In genomic region chr4:110306972-110307371, GRCm38 (mm10) we compare ENCODE assay signal across 20 mouse cellular contexts. TPM values are rescaled to one million over a fixed set of nuclear protein-coding genes. Genes with fewer than 3 reads are reported as not detected.
DNase-seq lines count a peak whose midpoint lies in the region; ATAC-seq and TF ChIP-seq lines count a peak whose summit lies in the region.
"Had no signal": no experiment of that assay in that cellular context is flagged by ENCODE, and none has a peak within 500 bp of the region (broad histone marks: within the 10 kb centered on the region; RNA-seq: fewer than 3 reads in every experiment).

No protein-coding gene starts in this region.

- H3K27ac ChIP-seq in heart, embryonic 10.5 days = no peak overlapping the region
- no peak overlapping the region for H3K27ac ChIP-seq in midbrain, embryonic 11.5 days (ENCODE audit: low read depth, low read length)
- H3K27ac ChIP-seq in midbrain, postnatal 0 days (ENCODE audit: low read depth, low read length) = no peak overlapping the region
- H3K27ac ChIP-seq: embryonic facial prominence, embryonic 10.5 days; embryonic facial prominence, embryonic 12.5 days; forebrain, embryonic 13.5 days; forebrain, embryonic 15.5 days had no signal

- H3K4me1 ChIP-seq in heart, embryonic 10.5 days = no peaks in the 10 kb centered on the region
- no peaks in the 10 kb centered on the region; the same call in 1 of the 2 replicates for H3K4me1 ChIP-seq in midbrain, embryonic 11.5 days (ENCODE audit: control insufficient read depth, insufficient read depth, low read length)
- H3K4me1 ChIP-seq in midbrain, postnatal 0 days (ENCODE audit: insufficient read depth, low read length) = no peaks in the 10 kb centered on the region
- H3K4me1 ChIP-seq: embryonic facial prominence, embryonic 10.5 days; embryonic facial prominence, embryonic 12.5 days had no signal

- no peak overlapping the region for H3K9ac ChIP-seq in midbrain, embryonic 11.5 days (ENCODE audit: low read length)
- H3K9ac ChIP-seq in midbrain, postnatal 0 days (replicated peaks; ENCODE audit: low read length, poor library complexity, severe bottlenecking) = no peak overlapping the region
- H3K9ac ChIP-seq: embryonic facial prominence, embryonic 12.5 days; forebrain, embryonic 13.5 days; forebrain, embryonic 15.5 days; forebrain, postnatal 0 days had no signal

- 66% methylated on average over 5 of the region's 5 CpGs for WGBS in heart, embryonic 10.5 days
- WGBS in midbrain, embryonic 11.5 days = 54% methylated on average over 5 of the region's 5 CpGs
- WGBS in midbrain, postnatal 0 days = 63% methylated on average over 5 of the region's 5 CpGs

- H3K36me3 ChIP-seq in heart, embryonic 10.5 days = no peaks in the 10 kb centered on the region
- no peaks in the 10 kb centered on the region for H3K36me3 ChIP-seq in midbrain, embryonic 11.5 days (ENCODE audit: control insufficient read depth, insufficient read depth, low read length)
- H3K36me3 ChIP-seq in midbrain, postnatal 0 days (ENCODE audit: insufficient read depth, low read length) = no peaks in the 10 kb centered on the region
- H3K36me3 ChIP-seq: embryonic facial prominence, embryonic 10.5 days; embryonic facial prominence, embryonic 12.5 days; forebrain, embryonic 15.5 days had no signal

- H3K4me3 ChIP-seq in heart, embryonic 10.5 days = no peak overlapping the region
- H3K4me3 ChIP-seq in midbrain, embryonic 11.5 days (ENCODE audit: low read depth, low read length) = no peak overlapping the region
- H3K4me3 ChIP-seq in midbrain, postnatal 0 days (ENCODE audit: low read depth, low read length) = no peak overlapping the region
- H3K4me3 ChIP-seq: embryonic facial prominence, embryonic 10.5 days; embryonic facial prominence, embryonic 12.5 days; forebrain, embryonic 13.5 days; forebrain, embryonic 15.5 days had no signal

- H3K4me2 ChIP-seq in midbrain, embryonic 11.5 days = no peak overlapping the region
- no peak overlapping the region for H3K4me2 ChIP-seq in midbrain, postnatal 0 days (ENCODE audit: low read depth, low read length, poor library complexity, severe bottlenecking)
- H3K4me2 ChIP-seq: embryonic facial prominence, embryonic 12.5 days; forebrain, embryonic 13.5 days; forebrain, embryonic 15.5 days had no signal

- TF ChIP-seq CTCF in midbrain, postnatal 0 days (IDR thresholded peaks at IDR 0.05) = no peak

- H3K9me3 ChIP-seq in heart, embryonic 10.5 days = no peaks in the 10 kb centered on the region
- H3K9me3 ChIP-seq in midbrain, embryonic 11.5 days (ENCODE audit: control insufficient read depth, low read length) = no peaks in the 10 kb centered on the region
- H3K9me3 ChIP-seq in midbrain, postnatal 0 days (ENCODE audit: low read length) = no peaks in the 10 kb centered on the region
- H3K9me3 ChIP-seq: embryonic facial prominence, embryonic 10.5 days; embryonic facial prominence, embryonic 12.5 days; forebrain, embryonic 13.5 days; forebrain, embryonic 15.5 days had no signal

- ATAC-seq in midbrain, embryonic 11.5 days (ENCODE audit: low FRiP score) = no peak
- no peak for ATAC-seq in midbrain, postnatal 0 days (ENCODE audit: low FRiP score)
- no peak for ATAC-seq in megakaryocyte progenitor cell, adult 5-6 weeks (replicated peaks; ENCODE audit: poor library complexity)
- ATAC-seq: activated CD4-positive, CD25-positive, alpha-beta regulatory T cell, adult 4 months; forebrain, embryonic 13.5 days; forebrain, embryonic 15.5 days; forebrain, postnatal 0 days had no signal

- no peaks in the 10 kb centered on the region for H3K27me3 ChIP-seq in heart, embryonic 10.5 days (ENCODE audit: insufficient read depth, poor library complexity, severe bottlenecking)
- H3K27me3 ChIP-seq in midbrain, embryonic 11.5 days (ENCODE audit: control insufficient read depth, insufficient read depth, low read length) = no peaks in the 10 kb centered on the region
- H3K27me3 ChIP-seq in midbrain, postnatal 0 days (ENCODE audit: insufficient read depth, low read length) = no peaks in the 10 kb centered on the region
- H3K27me3 ChIP-seq: embryonic facial prominence, embryonic 12.5 days; forebrain, embryonic 13.5 days; forebrain, embryonic 15.5 days had no signal

- peak; percentile 83 for DNase-seq in heart, adult 11 months
- no peak for DNase-seq in heart, embryonic 10.5 days (ENCODE audit: low spot score)
- DNase-seq in midbrain, embryonic 11.5 days (ENCODE audit: low spot score, missing footprints) = peak; percentile 73
- no peak for DNase-seq in midbrain, postnatal 0 days (ENCODE audit: low spot score)
- DNase-seq: adrenal gland, adult 8-10 months; adrenal gland, postnatal 14 days; adrenal gland, postnatal 36 days; cerebellum, adult 11-12 months; cerebellum, adult 2 months; cerebellum, adult 9-10 months; cerebellum, postnatal 25 days had no signal

RNA-seq across cellular contexts. Expression of gene Elavl4, which starts 44.7 kb away (rescaled TPM):
- 4.6 and 5.2 TPM in 2 replicates for polyA plus RNA-seq in heart, embryonic 10.5 days (2016; fragmentation: Nextera tagmentation; extraction: Ambion mirVana)
- polyA plus RNA-seq in midbrain, embryonic 11.5 days (2014; fragmentation: Nextera tagmentation; extraction: Ambion mirVana) = 240 and 250 TPM in 2 replicates
- 119 and 149 TPM in 2 replicates for total RNA-seq in midbrain, postnatal 0 days (2014; rRNA removed)
- polyA plus RNA-seq in midbrain, postnatal 0 days (2015; fragmentation: Nextera tagmentation; extraction: Ambion mirVana) = 259 and 267 TPM in 2 replicates
- total RNA-seq in megakaryocyte progenitor cell, adult 5-6 weeks (2015) = 1.3 TPM in 1 of 2 replicates, not detected in the other
- total RNA-seq in megakaryocyte progenitor cell, adult 5-6 weeks (2017) = not detected in 2 replicates
- total RNA-seq: MEL had no signal
- polyA plus RNA-seq: C2C12 had no signal

Comparison
In these comparisons a context has a peak if more than half of its experiments do, and no peak if none do; other contexts are left out.
1. DNase-seq: peak in heart, adult 11 months (single experiment) and midbrain, embryonic 11.5 days (single experiment); none in heart, embryonic 10.5 days (single experiment) and midbrain, postnatal 0 days (single experiment).
2. RNA of gene Elavl4, which starts 44.7 kb away (polyA plus RNA-seq): 259 to 267 TPM in midbrain, postnatal 0 days and 240 to 250 TPM in midbrain, embryonic 11.5 days; 4.6 to 5.2 TPM in heart, embryonic 10.5 days; every median in the first group is over 10 times any median in the second.